Mouse (Mus musculus) heart, embryonic 12.5 days (tissue): Measurements from ENCODE around the gene Glis1. TPM values are rescaled to one million over a fixed set of nuclear protein-coding genes. Genes with fewer than 3 reads are reported as not detected.

ENCODE experiments used
- ATAC-seq: fragments of 200-750 bp; cut with Nextera tagmentation; 2 replicates; pipeline ENCODE4 v1.8.0; 2017; ENCODE audit warnings: moderate TSS enrichment, moderate library complexity; ENCODE audit not compliant: insufficient number of reproducible peaks, low FRiP score
- H3K27ac ChIP-seq: fragments of 300-500 bp; sonication (generic); 2 replicates; pipeline ENCODE4 v1.5.1; 2016; ENCODE audit warnings: mild to moderate bottlenecking, moderate library complexity; ENCODE audit not compliant: poor library complexity, severe bottlenecking
- H3K27me3 ChIP-seq: fragments of 300-500 bp; sonication (generic); replicated peaks from 2 replicates; pipeline ENCODE4 v1.6.1; 2016; ENCODE audit warnings: mild to moderate bottlenecking, moderate library complexity
- H3K36me3 ChIP-seq: fragments of 300-500 bp; sonication (generic); 2 replicates; pipeline ENCODE4 v1.6.1; 2016; ENCODE audit warnings: mild to moderate bottlenecking, moderate library complexity
- H3K4me1 ChIP-seq: fragments of 300-500 bp; sonication (generic); replicated peaks from 2 replicates; pipeline ENCODE4 v1.6.1; 2016; ENCODE audit warnings: mild to moderate bottlenecking
- H3K4me2 ChIP-seq: fragments of 300-500 bp; sonication (generic); 2 replicates; pipeline ENCODE4 v1.6.1; 2016; ENCODE audit warnings: mild to moderate bottlenecking, moderate library complexity
- H3K4me3 ChIP-seq: fragments of 300-500 bp; sonication (generic); 2 replicates; pipeline ENCODE4 v1.5.1; 2016; ENCODE audit warnings: mild to moderate bottlenecking
- H3K9ac ChIP-seq: fragments of 300-500 bp; sonication (generic); 2 replicates; pipeline ENCODE4 v1.6.1; 2016; ENCODE audit warnings: mild to moderate bottlenecking, moderate library complexity
- H3K9me3 ChIP-seq: fragments of 300-500 bp; sonication (generic); replicated peaks from 2 replicates; pipeline ENCODE4 v1.6.1; 2016; ENCODE audit warnings: mild to moderate bottlenecking, moderate library complexity
- WGBS: fragments of 180-500 bp; shearing (Covaris S2); methylation state at CpG from one replicate; pipeline ENCODE4 v1.1.7; 2016; 5-methylcytosine and 5-hydroxymethylcytosine counted together
- polyA plus RNA-seq: library from polyadenylated mRNA; unstranded; fragments of >200 nt; fragmentation: Nextera tagmentation; extraction: Ambion mirVana; gene quantifications from 2 replicates; pipeline ENCODE4 v1.2.1, GENCODE M21; 2016

Gene Glis1
- polyA plus RNA-seq = 0.19 and 0.47 TPM in 2 replicates

- ATAC-seq = peak; percentile 90
- Histone ChIP-seq H3K9ac (peak within 1 kb of the TSS; percentile 54), H3K4me1 (peaks cover 14% of the 10 kb centered on the region), H3K9me3 (no peaks in the 10 kb centered on the region), H3K36me3 (no peaks in the 10 kb centered on the region), H3K4me2 (peak within 1 kb of the TSS; percentile 98), H3K27ac (no peak within 1 kb of the TSS), H3K27me3 (peaks cover 73% of the 10 kb centered on the region), H3K4me3 (peak within 1 kb of the TSS; percentile 57)
- under 1% methylated on average over 91 of the region's 112 CpGs for WGBS
Observed at GRCm38 (mm10) chr4:107434356-107435237, at the start of gene Glis1. Gene Glis1, plus strand, starts transcription at chr4:107434591.

DNA sequence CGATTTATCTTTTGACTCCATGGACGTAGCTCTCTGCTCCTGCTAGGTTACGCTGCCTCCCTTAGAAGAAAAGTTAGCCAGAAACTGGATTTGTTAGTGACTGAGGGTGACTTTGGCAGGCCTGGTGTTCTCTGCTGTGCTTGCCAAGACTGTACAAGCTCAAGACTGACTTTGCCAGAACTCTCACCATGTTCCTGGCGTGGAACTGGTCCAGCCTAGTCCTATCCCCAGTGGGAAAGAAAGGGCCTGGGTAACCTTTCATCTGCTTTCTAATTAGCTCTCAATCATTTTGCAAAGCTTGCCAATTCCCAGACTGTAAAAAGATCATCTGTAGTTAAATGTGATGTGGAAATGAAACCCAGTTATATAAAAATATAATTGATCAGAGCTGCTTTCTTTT is 47.4 kb upstream of the Glis1 start:
- no peak overlapping the region for H3K4me3 ChIP-seq
- H3K9me3 ChIP-seq = no peaks in the 10 kb centered on the region
- H3K27me3 ChIP-seq = no peaks in the 10 kb centered on the region
- peaks cover 82% of the 10 kb centered on the region for H3K36me3 ChIP-seq
- ATAC-seq = no peak
- H3K9ac ChIP-seq = no peak overlapping the region
- H3K27ac ChIP-seq = no peak overlapping the region
- H3K4me2 ChIP-seq = no peak overlapping the region
- H3K4me1 ChIP-seq = no peaks in the 10 kb centered on the region
- 93% methylated on average over 4 of the region's 4 CpGs for WGBS

DNA sequence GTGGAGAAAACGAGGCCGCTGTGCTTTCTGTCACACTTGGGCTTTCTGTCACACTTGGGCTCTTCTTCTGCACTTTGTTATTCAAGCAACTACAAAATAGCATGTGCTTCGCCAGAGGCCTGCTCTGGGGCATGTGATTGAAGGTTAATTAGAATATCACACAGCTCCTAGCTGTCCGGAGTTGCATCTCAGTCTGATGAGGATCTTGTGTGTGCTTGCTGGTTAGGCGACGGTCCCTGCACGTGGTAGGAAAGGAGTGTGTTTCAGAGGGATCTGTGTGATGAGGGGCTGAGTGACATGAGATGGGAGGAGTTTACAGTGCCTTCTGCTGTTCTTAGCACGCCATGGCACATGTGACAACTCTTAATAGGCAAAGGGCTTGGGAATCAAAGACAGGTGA is 46.9 kb upstream of the Glis1 start:
- Histone ChIP-seq H3K9ac (no peak overlapping the region), H3K4me1 (no peaks in the 10 kb centered on the region), H3K9me3 (no peaks in the 10 kb centered on the region), H3K36me3 (peaks cover 82% of the 10 kb centered on the region), H3K4me2 (no peak overlapping the region), H3K27ac (no peak overlapping the region), H3K27me3 (no peaks in the 10 kb centered on the region), H3K4me3 (no peak overlapping the region)
- no peak for ATAC-seq
- 92% methylated on average over 8 of the region's 8 CpGs for WGBS

DNA sequence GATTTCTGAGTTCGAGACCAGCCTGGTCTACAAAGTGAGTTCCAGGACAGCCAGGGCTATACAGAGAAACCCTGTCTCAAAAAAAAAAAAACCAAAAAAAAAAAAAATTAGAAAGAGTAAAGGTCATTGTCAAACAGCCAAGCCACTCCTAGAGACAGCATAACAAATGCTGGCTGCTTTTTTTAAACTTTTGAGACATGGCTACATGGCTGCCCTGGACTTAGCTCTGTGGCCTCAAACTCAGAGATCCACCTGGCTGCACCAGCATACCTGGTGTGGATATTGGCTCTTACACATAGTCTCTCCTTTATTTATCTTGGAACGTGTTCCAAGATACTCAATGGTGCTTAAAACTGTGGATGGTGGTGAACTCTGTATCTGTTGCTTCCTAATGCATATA is 46.1 kb upstream of the Glis1 start:
- Histone ChIP-seq H3K4me2 (no peak overlapping the region), H3K9me3 (no peaks in the 10 kb centered on the region), H3K27ac (no peak overlapping the region), H3K4me1 (no peaks in the 10 kb centered on the region), H3K36me3 (peaks cover 82% of the 10 kb centered on the region), H3K27me3 (no peaks in the 10 kb centered on the region), H3K4me3 (no peak overlapping the region), H3K9ac (no peak overlapping the region)
- no peak for ATAC-seq
- WGBS = over 99% methylated on average over 2 of the region's 2 CpGs

DNA sequence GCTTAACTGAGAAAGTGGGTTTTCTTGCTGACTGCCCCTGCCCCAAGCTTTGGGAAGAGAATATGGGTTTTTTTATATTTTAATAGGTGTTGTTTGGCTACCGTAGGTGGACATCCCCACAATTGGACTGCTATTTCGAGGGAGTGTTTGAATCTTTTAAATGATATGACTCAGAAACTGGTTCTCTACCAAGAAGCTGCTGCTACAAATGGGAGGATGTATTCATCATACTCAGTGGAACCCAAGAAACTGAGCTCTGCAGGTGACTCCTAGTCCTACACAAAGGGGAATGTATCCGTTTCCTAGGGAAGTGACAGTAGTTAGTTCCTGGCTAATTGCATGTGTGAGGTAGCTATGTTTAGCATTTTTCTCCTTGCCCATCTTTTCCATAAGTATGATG is 45.0 kb upstream of the Glis1 start:
- Histone ChIP-seq H3K4me2 (no peak overlapping the region), H3K27me3 (no peaks in the 10 kb centered on the region), H3K9ac (no peak overlapping the region), H3K4me3 (no peak overlapping the region), H3K9me3 (no peaks in the 10 kb centered on the region), H3K4me1 (no peaks in the 10 kb centered on the region), H3K36me3 (peaks cover 86% of the 10 kb centered on the region), H3K27ac (no peak overlapping the region)
- 93% methylated on average over 3 of the region's 3 CpGs for WGBS
- ATAC-seq = no peak

GRCm38 (mm10) chr4:107393771-107394170 is 40.6 kb upstream of the Glis1 start:
- Histone ChIP-seq H3K36me3 (peaks cover 90% of the 10 kb centered on the region), H3K27me3 (no peaks in the 10 kb centered on the region), H3K27ac (no peak overlapping the region), H3K9ac (no peak overlapping the region), H3K9me3 (no peaks in the 10 kb centered on the region), H3K4me2 (no peak overlapping the region), H3K4me3 (no peak overlapping the region), H3K4me1 (no peaks in the 10 kb centered on the region)
- ATAC-seq = no peak
- 90% methylated on average over 2 of the region's 2 CpGs for WGBS

GRCm38 (mm10) chr4:107420202-107420601 is 14.2 kb upstream of the Glis1 start:
- Histone ChIP-seq H3K4me3 (no peak overlapping the region), H3K9ac (no peak overlapping the region), H3K27me3 (0 out of 2 replicates have a peak, but pooled peaks cover 9% of the 10 kb centered on the region), H3K4me1 (peaks cover 8% of the 10 kb centered on the region), H3K36me3 (peaks cover 20% of the 10 kb centered on the region), H3K27ac (no peak overlapping the region), H3K9me3 (no peaks in the 10 kb centered on the region), H3K4me2 (no peak overlapping the region)
- ATAC-seq = no peak
- WGBS = 68% methylated on average over 4 of the region's 4 CpGs

DNA sequence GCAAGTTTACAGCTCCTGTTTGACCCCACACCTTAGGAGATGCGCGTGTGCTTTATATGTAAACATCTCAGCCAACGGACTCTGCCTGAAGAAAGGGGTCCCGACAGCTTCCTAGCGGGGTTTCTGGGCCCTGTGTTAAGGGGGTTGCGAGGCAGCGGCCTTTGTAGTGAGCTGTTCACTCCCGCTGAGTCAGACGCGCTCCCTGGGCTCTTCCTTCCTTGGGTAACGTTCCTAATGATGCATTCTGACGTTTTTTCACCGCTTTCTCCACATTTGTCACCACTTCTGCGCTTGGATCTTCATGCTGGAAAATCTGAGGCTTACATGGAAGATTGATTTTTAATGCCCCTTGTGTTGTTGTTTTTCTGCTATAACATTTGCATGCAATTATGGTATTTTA is 12.7 kb upstream of the Glis1 start:
- H3K4me1 ChIP-seq = peaks cover 8% of the 10 kb centered on the region
- WGBS = 3% methylated on average over 14 of the region's 14 CpGs
- no peaks in the 10 kb centered on the region for H3K9me3 ChIP-seq
- H3K27me3 ChIP-seq = 0 out of 2 replicates have a peak, but pooled peaks cover 21% of the 10 kb centered on the region
- H3K36me3 ChIP-seq = peaks cover 13% of the 10 kb centered on the region
- no peak for ATAC-seq
- H3K4me2 ChIP-seq = peak overlapping the region; percentile 74
- no peak overlapping the region for H3K27ac ChIP-seq
- H3K9ac ChIP-seq = peak overlapping the region; percentile 43; the same call in 1 of the 2 replicates
- peak overlapping the region; percentile 32 for H3K4me3 ChIP-seq

- Histone ChIP-seq H3K36me3 (peaks cover 13% of the 10 kb centered on the region), H3K27ac (no peak overlapping the region), H3K4me1 (peaks cover 11% of the 10 kb centered on the region), H3K9me3 (no peaks in the 10 kb centered on the region), H3K27me3 (0 out of 2 replicates have a peak, but pooled peaks cover 26% of the 10 kb centered on the region), H3K9ac (no peak overlapping the region), H3K4me3 (no peak overlapping the region), H3K4me2 (peak overlapping the region; percentile 74)
- WGBS = 21% methylated on average over 6 of the region's 6 CpGs
- no peak for ATAC-seq
Observed at GRCm38 (mm10) chr4:107422176-107422575, 12.2 kb upstream of the Glis1 start.

GRCm38 (mm10) chr4:107425616-107426015 is 8.8 kb upstream of the Glis1 start:
- peaks cover 11% of the 10 kb centered on the region for H3K4me1 ChIP-seq
- H3K27ac ChIP-seq = no peak overlapping the region
- 93% methylated on average over 12 of the region's 12 CpGs for WGBS
- H3K4me3 ChIP-seq = no peak overlapping the region
- ATAC-seq = no peak
- no peak overlapping the region for H3K4me2 ChIP-seq
- H3K9ac ChIP-seq = no peak overlapping the region
- no peaks in the 10 kb centered on the region for H3K9me3 ChIP-seq
- H3K36me3 ChIP-seq = no peaks in the 10 kb centered on the region
- H3K27me3 ChIP-seq = peaks cover 34% of the 10 kb centered on the region

- H3K4me2 ChIP-seq = no peak overlapping the region
- H3K4me3 ChIP-seq = no peak overlapping the region
- 65% methylated on average over 9 of the region's 9 CpGs for WGBS
- no peaks in the 10 kb centered on the region for H3K9me3 ChIP-seq
- no peak overlapping the region for H3K27ac ChIP-seq
- no peak overlapping the region for H3K9ac ChIP-seq
- no peak for ATAC-seq
- peaks cover 5% of the 10 kb centered on the region for H3K4me1 ChIP-seq
- H3K27me3 ChIP-seq = peaks cover 33% of the 10 kb centered on the region
- H3K36me3 ChIP-seq = no peaks in the 10 kb centered on the region
Observed at GRCm38 (mm10) chr4:107426631-107427030, 7.8 kb upstream of the Glis1 start.
